Mouse (Mus musculus): ENCODE results near the gene Trim2. TPM values are rescaled to one million over a fixed set of nuclear protein-coding genes. Genes with fewer than 3 reads are reported as not detected.

Gene Trim2
- polyA plus RNA-seq, 1 experiment: 20.6 TPM

GRCm38 (mm10) chr3:84232312-84232711, 74.4 kb downstream of the Trim2 start:
- Histone ChIP-seq H3K4me3 (ENCODE audit: insufficient read depth, low read length) (no peak overlapping the region), H3K4me1 (ENCODE audit: control insufficient read depth, insufficient read depth, low read length) (0 out of 2 replicates have a peak, but pooled peaks cover 2% of the 10 kb centered on the region), H3K27ac (ENCODE audit: insufficient read depth, low read length) (no peak overlapping the region)
- no peak for TF ChIP-seq POLR2A (IDR thresholded peaks at IDR 0.05; ENCODE audit: low read depth, low read length)

- H3K27ac ChIP-seq (ENCODE audit: insufficient read depth, low read length): no peak overlapping the region
- TF ChIP-seq POLR2A (IDR thresholded peaks at IDR 0.05; ENCODE audit: low read depth, low read length) (no peak), CTCF (IDR thresholded peaks at IDR 0.05; ENCODE audit: borderline replicate concordance, insufficient read depth, low read length) (no peak)
- no peak overlapping the region for H3K4me3 ChIP-seq (ENCODE audit: insufficient read depth, low read length)
- H3K4me1 ChIP-seq (ENCODE audit: control insufficient read depth, insufficient read depth, low read length): 0 out of 2 replicates have a peak, but pooled peaks cover 2% of the 10 kb centered on the region
Observed at GRCm38 (mm10) chr3:84230988-84231387, 75.7 kb downstream of the Trim2 start.

DNA sequence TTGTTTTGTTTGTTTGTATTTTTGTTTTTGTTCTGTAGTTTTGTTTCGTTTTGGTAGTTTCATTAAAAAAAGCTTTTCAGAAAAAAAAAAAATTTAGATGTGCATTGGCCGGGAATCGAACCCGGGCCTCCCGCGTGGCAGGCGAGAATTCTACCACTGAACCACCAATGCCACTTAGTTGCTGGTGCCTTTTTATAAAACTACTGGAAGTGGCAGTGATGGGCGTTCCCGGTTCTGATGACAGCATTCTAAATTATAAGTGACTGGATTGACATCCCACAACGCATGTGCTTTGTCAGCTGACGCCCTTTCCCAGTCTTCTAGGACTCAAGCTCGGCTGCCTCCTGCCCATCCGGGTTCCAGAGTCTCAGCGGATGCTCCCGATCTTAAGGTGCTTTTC, 77.8 kb downstream of the Trim2 start:
- Histone ChIP-seq H3K4me3 (ENCODE audit: insufficient read depth, low read length) (peak overlapping the region; percentile 69), H3K27ac (ENCODE audit: insufficient read depth, low read length) (no peak overlapping the region), H3K4me1 (ENCODE audit: control insufficient read depth, insufficient read depth, low read length) (0 out of 2 replicates have a peak, but pooled peaks cover 2% of the 10 kb centered on the region)
- TF ChIP-seq CTCF (IDR thresholded peaks at IDR 0.05; ENCODE audit: borderline replicate concordance, insufficient read depth, low read length) (no peak), POLR2A (IDR thresholded peaks at IDR 0.05; ENCODE audit: low read depth, low read length) (no peak)

DNA sequence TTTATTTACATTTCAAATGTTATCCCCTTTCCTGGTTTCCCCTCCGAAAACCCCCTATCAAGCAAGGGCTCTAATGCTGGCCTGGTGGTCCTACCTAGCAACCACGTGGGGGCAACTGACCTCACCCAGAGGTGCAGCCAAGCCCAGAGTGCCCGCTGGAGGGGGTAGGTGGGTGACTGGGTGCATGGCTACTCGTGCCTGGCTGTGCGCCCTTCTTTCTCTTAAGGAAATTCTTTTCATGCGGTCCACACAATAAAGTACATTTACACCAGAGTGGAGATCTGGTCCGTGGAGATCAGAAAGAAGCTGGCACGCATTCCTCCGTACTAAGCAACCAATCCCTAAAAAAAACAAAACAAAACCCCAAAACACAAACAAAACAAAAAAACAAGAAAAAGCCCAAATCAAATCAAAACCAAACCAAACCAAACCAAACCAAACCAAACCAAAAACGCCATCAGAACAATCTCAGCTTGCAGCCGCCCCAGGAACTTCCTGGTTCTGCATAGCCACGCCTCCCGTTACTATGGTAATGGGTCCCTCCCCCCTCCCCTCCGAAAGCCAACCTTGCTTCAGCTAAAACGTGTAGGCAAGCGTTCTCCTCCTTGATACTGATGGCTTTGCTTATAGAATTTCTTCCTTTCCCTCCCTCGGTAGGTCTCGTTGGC, 78.3 kb downstream of the Trim2 start:
- H3K27ac ChIP-seq (ENCODE audit: insufficient read depth, low read length): peak overlapping the region; percentile 68
- no peak for TF ChIP-seq CTCF (IDR thresholded peaks at IDR 0.05; ENCODE audit: borderline replicate concordance, insufficient read depth, low read length)
- peak; percentile 64 for TF ChIP-seq POLR2A (IDR thresholded peaks at IDR 0.05; ENCODE audit: low read depth, low read length)

DNA sequence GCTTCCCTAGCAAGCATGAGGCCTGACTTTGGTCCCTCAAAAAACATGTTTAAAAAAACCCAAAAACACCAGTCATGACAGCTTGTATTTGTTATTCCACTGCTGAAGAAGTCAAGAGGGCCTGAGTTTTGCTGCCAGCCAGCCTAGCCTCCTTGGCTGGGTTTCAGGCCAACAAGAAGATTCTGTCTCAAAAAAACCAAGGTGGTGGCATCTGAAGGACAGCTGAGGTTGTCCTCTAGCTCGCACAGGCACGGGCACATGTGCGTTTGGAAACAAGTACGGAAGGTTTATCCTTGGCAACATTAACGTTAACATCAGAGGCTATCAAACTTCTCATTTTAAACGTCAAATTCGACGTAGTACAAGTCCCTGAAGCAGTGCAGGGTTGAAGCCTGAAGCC, 79.0 kb downstream of the Trim2 start:
- TF ChIP-seq POLR2A (IDR thresholded peaks at IDR 0.05; ENCODE audit: low read depth, low read length) (no peak), CTCF (IDR thresholded peaks at IDR 0.05; ENCODE audit: borderline replicate concordance, insufficient read depth, low read length) (no peak)
- Histone ChIP-seq H3K4me3 (ENCODE audit: insufficient read depth, low read length) (no peak overlapping the region), H3K27ac (ENCODE audit: insufficient read depth, low read length) (no peak overlapping the region)

More for the DNA sequence above, 78.3 kb downstream of the Trim2 start:
- Histone ChIP-seq H3K4me3 (ENCODE audit: insufficient read depth, low read length) (peak overlapping the region; percentile 69), H3K4me1 (ENCODE audit: control insufficient read depth, insufficient read depth, low read length) (0 out of 2 replicates have a peak, but pooled peaks cover 2% of the 10 kb centered on the region)

GRCm38 (mm10) chr3:84224982-84225381, 81.7 kb downstream of the Trim2 start:
- H3K4me3 ChIP-seq (ENCODE audit: insufficient read depth, low read length): no peak overlapping the region
- H3K27ac ChIP-seq (ENCODE audit: insufficient read depth, low read length): no peak overlapping the region
- TF ChIP-seq POLR2A (IDR thresholded peaks at IDR 0.05; ENCODE audit: low read depth, low read length) (no peak), CTCF (IDR thresholded peaks at IDR 0.05; ENCODE audit: borderline replicate concordance, insufficient read depth, low read length) (no peak)
- H3K4me1 ChIP-seq (ENCODE audit: control insufficient read depth, insufficient read depth, low read length): 0 out of 2 replicates have a peak, but pooled peaks cover 2% of the 10 kb centered on the region

More for the DNA sequence above, 79.0 kb downstream of the Trim2 start:
- 0 out of 2 replicates have a peak, but pooled peaks cover 2% of the 10 kb centered on the region for H3K4me1 ChIP-seq (ENCODE audit: control insufficient read depth, insufficient read depth, low read length)

DNA sequence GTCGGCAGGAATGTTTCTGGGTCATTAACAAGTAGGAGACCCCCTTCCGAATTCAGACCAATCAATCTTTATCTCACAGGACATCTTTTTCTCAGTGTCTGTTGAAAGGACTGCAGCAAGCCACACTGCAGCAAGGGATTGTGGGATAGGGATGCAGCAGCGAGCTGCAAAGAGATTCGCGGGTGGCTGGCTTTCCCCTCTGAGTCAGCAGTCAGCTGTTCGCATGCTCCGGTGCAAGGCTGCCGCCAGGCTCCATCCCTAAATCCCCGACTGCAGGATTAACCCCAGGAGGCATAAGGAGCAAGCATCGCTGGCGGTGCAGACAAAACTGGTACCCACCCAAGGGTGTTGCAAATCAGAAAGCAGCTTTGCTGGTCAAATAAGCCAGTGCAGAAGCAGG, 85.9 kb downstream of the Trim2 start:
- peak overlapping the region; percentile 69 for H3K27ac ChIP-seq (ENCODE audit: insufficient read depth, low read length)
- peaks cover 6% of the 10 kb centered on the region; the same call in 1 of the 2 replicates for H3K4me1 ChIP-seq (ENCODE audit: control insufficient read depth, insufficient read depth, low read length)
- TF ChIP-seq CTCF (IDR thresholded peaks at IDR 0.05; ENCODE audit: borderline replicate concordance, insufficient read depth, low read length) (no peak), POLR2A (IDR thresholded peaks at IDR 0.05; ENCODE audit: low read depth, low read length) (peak; percentile 75)
- H3K4me3 ChIP-seq (ENCODE audit: insufficient read depth, low read length): peak overlapping the region; percentile 85

DNA sequence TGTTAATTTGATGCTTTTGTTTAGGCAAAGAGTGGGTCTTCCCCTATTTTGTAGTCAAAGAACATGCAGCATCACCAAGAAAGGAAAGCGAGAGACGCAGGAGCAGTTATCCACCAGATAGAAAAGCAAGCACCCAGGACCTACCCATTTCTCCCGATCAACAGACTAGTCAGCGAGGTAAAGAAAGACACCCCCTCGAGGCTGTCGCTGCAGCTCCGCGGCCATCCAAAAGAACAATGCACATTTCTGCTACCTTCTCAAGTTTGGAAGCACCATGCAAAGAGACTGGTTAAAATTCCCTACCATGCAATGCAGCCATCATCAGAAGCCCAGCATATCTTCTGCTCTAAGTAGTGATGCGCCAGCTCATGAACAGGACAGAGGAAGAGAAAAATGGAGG, 86.4 kb downstream of the Trim2 start:
- peak overlapping the region; percentile 69 for H3K27ac ChIP-seq (ENCODE audit: insufficient read depth, low read length)
- TF ChIP-seq CTCF (IDR thresholded peaks at IDR 0.05; ENCODE audit: borderline replicate concordance, insufficient read depth, low read length) (no peak), POLR2A (IDR thresholded peaks at IDR 0.05; ENCODE audit: low read depth, low read length) (no peak)
- peak overlapping the region; percentile 85 for H3K4me3 ChIP-seq (ENCODE audit: insufficient read depth, low read length)
- peaks cover 6% of the 10 kb centered on the region; the same call in 1 of the 2 replicates for H3K4me1 ChIP-seq (ENCODE audit: control insufficient read depth, insufficient read depth, low read length)

DNA sequence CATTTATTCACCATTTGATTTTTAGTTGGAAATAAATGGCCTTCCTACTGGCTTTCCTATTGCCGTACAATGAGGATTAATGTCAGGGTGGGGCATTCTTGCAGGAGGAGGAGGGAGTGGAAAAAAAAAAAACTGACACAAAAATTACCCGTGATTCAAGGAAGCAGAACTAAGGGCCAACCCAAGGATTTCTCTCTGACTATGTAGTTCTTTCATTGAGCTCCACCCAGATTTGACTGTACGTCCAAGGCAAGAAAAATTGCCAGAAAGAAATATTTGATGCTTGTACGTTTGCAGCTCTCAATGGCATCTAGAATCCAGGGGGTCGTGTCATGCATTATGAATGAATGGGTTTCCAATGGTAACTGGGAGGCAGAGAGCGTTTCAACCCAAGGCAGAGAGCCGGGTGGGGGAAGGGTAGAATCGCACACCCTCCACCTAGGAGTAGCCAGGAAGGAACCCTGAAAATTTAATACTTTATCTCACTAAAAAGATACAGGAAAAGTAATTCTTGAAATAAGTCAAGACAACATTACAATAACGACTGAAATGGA, 86.9 kb downstream of the Trim2 start:
- Histone ChIP-seq H3K4me1 (ENCODE audit: control insufficient read depth, insufficient read depth, low read length) (peaks cover 6% of the 10 kb centered on the region; the same call in 1 of the 2 replicates), H3K4me3 (ENCODE audit: insufficient read depth, low read length) (peak overlapping the region; percentile 85), H3K27ac (ENCODE audit: insufficient read depth, low read length) (peak overlapping the region; percentile 69)
- TF ChIP-seq CTCF (IDR thresholded peaks at IDR 0.05; ENCODE audit: borderline replicate concordance, insufficient read depth, low read length) (no peak), POLR2A (IDR thresholded peaks at IDR 0.05; ENCODE audit: low read depth, low read length) (peak; percentile 27; the same call in 1 of the 2 replicates)

- Histone ChIP-seq H3K4me1 (ENCODE audit: control insufficient read depth, insufficient read depth, low read length) (peaks cover 6% of the 10 kb centered on the region; the same call in 1 of the 2 replicates), H3K4me3 (ENCODE audit: insufficient read depth, low read length) (no peak overlapping the region), H3K27ac (ENCODE audit: insufficient read depth, low read length) (no peak overlapping the region)
- TF ChIP-seq POLR2A (IDR thresholded peaks at IDR 0.05; ENCODE audit: low read depth, low read length): no peak
- TF ChIP-seq CTCF (IDR thresholded peaks at IDR 0.05; ENCODE audit: borderline replicate concordance, insufficient read depth, low read length): no peak
Observed at GRCm38 (mm10) chr3:84219166-84219710, 87.4 kb downstream of the Trim2 start.
